Mouse (Mus musculus) kidney, postnatal 14 days (tissue): ENCODE results near the gene Pomt1.
"Not testable (repeated sequence)": the region's sequence is repeated elsewhere in the genome, so short reads cannot be mapped to it uniquely, and the experiment has no call there.

Experiments used
- DNase-seq: peaks from one replicate; pipeline ENCODE4 v3.0.0; 2022; ENCODE audit warnings: mixed read lengths

Gene Pomt1

GRCm38 (mm10) chr2:32287334-32287840 is 51.0 kb downstream of the Pomt1 start, which contains the start of gene Golga2:
Gene Golga2, plus strand, starts transcription at chr2:32287384.
- no peak for DNase-seq

- DNase-seq, result peak; percentile 100
Measured at GRCm38 (mm10) chr2:32287923-32288367, 51.6 kb downstream of the Pomt1 start, which contains the start of gene Swi5. Gene Swi5, minus strand, starts transcription at chr2:32288075.

- no peak for DNase-seq
Measured at GRCm38 (mm10) chr2:32288371-32288931, 52.1 kb downstream of the Pomt1 start.

GRCm38 (mm10) chr2:32289578-32289977 is 53.2 kb downstream of the Pomt1 start:
- peak; percentile 28 for DNase-seq

- DNase-seq, result no peak
Measured at GRCm38 (mm10) chr2:32294348-32294747, 58.0 kb downstream of the Pomt1 start.

- DNase-seq, result no peak
Measured at GRCm38 (mm10) chr2:32295285-32295684, 58.9 kb downstream of the Pomt1 start.

- DNase-seq, result not testable (repeated sequence)
Measured at GRCm38 (mm10) chr2:32295842-32296241, 59.5 kb downstream of the Pomt1 start.

GRCm38 (mm10) chr2:32299469-32299868 is 63.1 kb downstream of the Pomt1 start:
- DNase-seq, result no peak

- no peak for DNase-seq
Measured at GRCm38 (mm10) chr2:32302952-32303351, 66.6 kb downstream of the Pomt1 start.

GRCm38 (mm10) chr2:32304145-32304832 is 67.9 kb downstream of the Pomt1 start:
- DNase-seq, result peak; percentile 58
